Mouse (Mus musculus) olfactory bulb, adult 2 months (tissue): Measurements from ENCODE around the gene Wdr4. TPM values are rescaled to one million over a fixed set of nuclear protein-coding genes. Genes with fewer than 3 reads are reported as not detected.

Experiments used
- H3K27ac ChIP-seq: fragments of 200-500 bp; 2 replicates; pipeline ENCODE4 v1.5.1; 2012; ENCODE audit warnings: low read depth, low read length; ENCODE audit not compliant: insufficient read depth
- H3K4me1 ChIP-seq: fragments of 200-500 bp; 2 replicates; pipeline ENCODE4 v1.6.1; 2012; ENCODE audit warnings: low read length; ENCODE audit not compliant: control insufficient read depth, insufficient read depth
- H3K4me3 ChIP-seq: fragments of 200-500 bp; 2 replicates; pipeline ENCODE4 v1.5.1; 2012; ENCODE audit warnings: mild to moderate bottlenecking, low read depth, low read length, moderate library complexity; ENCODE audit not compliant: insufficient read depth
- CTCF ChIP-seq: fragments of 200-500 bp; IDR thresholded peaks from 2 replicates; pipeline ENCODE4 v1.5.1; 2012; ENCODE audit warnings: low read depth, mild to moderate bottlenecking, low read length, moderate library complexity; ENCODE audit not compliant: insufficient read depth
- POLR2A ChIP-seq: fragments of 200-500 bp; IDR thresholded peaks from 2 replicates; pipeline ENCODE4 v1.6.1; 2012; ENCODE audit warnings: mild to moderate bottlenecking, low read depth, low read length, moderate library complexity; ENCODE audit not compliant: insufficient read depth
- WGBS: fragments of 180-500 bp; shearing (Covaris S2); methylation state at CpG from one replicate; pipeline ENCODE4 v1.1.7; 2018; 5-methylcytosine and 5-hydroxymethylcytosine counted together
- polyA plus RNA-seq: library from polyadenylated mRNA; stranded (reverse); fragments of >200 nt; gene quantifications from 2 replicates; pipeline ENCODE4 v1.2.4, GENCODE M21; 2012; ENCODE audit warnings: low replicate concordance; ENCODE audit not compliant: missing spikeins, insufficient read depth, insufficient read length

Wdr4 gene
- polyA plus RNA-seq, 1 experiment, result not detected

GRCm38 (mm10) chr17:31520895-31521294 is 1.1 kb upstream of the Wdr4 start:
- H3K4me3 ChIP-seq, result peak overlapping the region; percentile 19; the same call in 1 of the 2 replicates
- H3K27ac ChIP-seq, result no peak overlapping the region
- no peak for TF ChIP-seq CTCF
- 10% methylated on average over 3 of the region's 3 CpGs for WGBS
- peaks cover 11% of the 10 kb centered on the region; the same call in 1 of the 2 replicates for H3K4me1 ChIP-seq

GRCm38 (mm10) chr17:31519344-31519945 is 335 bp downstream of the Wdr4 start:
- no peak overlapping the region for H3K27ac ChIP-seq
- H3K4me1 ChIP-seq, result peaks cover 11% of the 10 kb centered on the region; the same call in 1 of the 2 replicates
- TF ChIP-seq POLR2A, result no peak
- 4% methylated on average over 7 of the region's 7 CpGs for WGBS
- H3K4me3 ChIP-seq, result peak overlapping the region; percentile 90

- 23% methylated on average over 1 of the region's 1 CpGs for WGBS
- Histone ChIP-seq H3K4me1 (no peaks in the 10 kb centered on the region), H3K27ac (no peak overlapping the region), H3K4me3 (no peak overlapping the region)
- TF ChIP-seq CTCF (no peak), POLR2A (no peak)
These were observed 5.1 kb downstream of the Wdr4 start for GRCm38 (mm10) chr17:31514696-31515095.

GRCm38 (mm10) chr17:31512593-31512992 is 7.2 kb downstream of the Wdr4 start:
- H3K4me3 ChIP-seq, result peak overlapping the region; percentile 95
- peak overlapping the region; percentile 27; the same call in 1 of the 2 replicates for H3K27ac ChIP-seq
- H3K4me1 ChIP-seq, result no peaks in the 10 kb centered on the region
- no peak for TF ChIP-seq CTCF
- TF ChIP-seq POLR2A, result no peak
- 14% methylated on average over 6 of the region's 6 CpGs for WGBS

- Histone ChIP-seq H3K4me1 (no peaks in the 10 kb centered on the region), H3K27ac (peak overlapping the region; percentile 29; the same call in 1 of the 2 replicates), H3K4me3 (peak overlapping the region; percentile 95)
- under 1% methylated on average over 56 of the region's 56 CpGs for WGBS
- TF ChIP-seq CTCF (no peak), POLR2A (peak; percentile 73)
These were observed 7.8 kb downstream of the Wdr4 start for GRCm38 (mm10) chr17:31511792-31512495.

GRCm38 (mm10) chr17:31510944-31511343 is 8.8 kb downstream of the Wdr4 start:
- no peak overlapping the region for H3K4me3 ChIP-seq
- 94% methylated on average over 6 of the region's 6 CpGs for WGBS

GRCm38 (mm10) chr17:31506282-31506681 is 13.5 kb downstream of the Wdr4 start:
- WGBS, result 88% methylated on average over 7 of the region's 7 CpGs
- Histone ChIP-seq H3K4me1 (peaks cover 27% of the 10 kb centered on the region), H3K4me3 (no peak overlapping the region), H3K27ac (no peak overlapping the region)
- no peak for TF ChIP-seq CTCF
- TF ChIP-seq POLR2A, result no peak

More at GRCm38 (mm10) chr17:31510944-31511343, 8.8 kb downstream of the Wdr4 start:
- H3K27ac ChIP-seq, result no peak overlapping the region
- no peaks in the 10 kb centered on the region for H3K4me1 ChIP-seq
- no peak for TF ChIP-seq POLR2A
- TF ChIP-seq CTCF, result no peak

- H3K4me3 ChIP-seq, result no peak overlapping the region
- peaks cover 27% of the 10 kb centered on the region for H3K4me1 ChIP-seq
- WGBS, result 49% methylated on average over 5 of the region's 5 CpGs
- no peak for TF ChIP-seq CTCF
- no peak for TF ChIP-seq POLR2A
- no peak overlapping the region for H3K27ac ChIP-seq
These were observed 14.8 kb downstream of the Wdr4 start for GRCm38 (mm10) chr17:31505013-31505412.

GRCm38 (mm10) chr17:31503936-31504335 is 15.8 kb downstream of the Wdr4 start:
- H3K4me1 ChIP-seq, result peaks cover 27% of the 10 kb centered on the region
- 52% methylated on average over 2 of the region's 2 CpGs for WGBS

More at GRCm38 (mm10) chr17:31503936-31504335, 15.8 kb downstream of the Wdr4 start:
- no peak overlapping the region for H3K4me3 ChIP-seq
- H3K27ac ChIP-seq, result no peak overlapping the region
- no peak for TF ChIP-seq CTCF
- no peak for TF ChIP-seq POLR2A
